Mouse (Mus musculus) adrenal gland, adult (tissue): ENCODE measurements at regions not wholly inside any gene's neighbourhood (a gene's known extent, or its start where the extent isn't known, plus 50 kb on each side); places are given as distances from the start of the nearest gene placed in this dataset.

Experiments used
- DNase-seq, 2 experiments: peaks; one replicate each; pipeline ENCODE4 v3.0.0; 2022 to 2023; ENCODE audit warnings: low spot score in 1 of 2; ENCODE audit not compliant: inconsistent age in 2 of 2

- peak; percentile 3 to 49 for DNase-seq
Measured at GRCm38 (mm10) chr11:92405818-92406217, 692.0 kb upstream of the Car10 start.

DNA sequence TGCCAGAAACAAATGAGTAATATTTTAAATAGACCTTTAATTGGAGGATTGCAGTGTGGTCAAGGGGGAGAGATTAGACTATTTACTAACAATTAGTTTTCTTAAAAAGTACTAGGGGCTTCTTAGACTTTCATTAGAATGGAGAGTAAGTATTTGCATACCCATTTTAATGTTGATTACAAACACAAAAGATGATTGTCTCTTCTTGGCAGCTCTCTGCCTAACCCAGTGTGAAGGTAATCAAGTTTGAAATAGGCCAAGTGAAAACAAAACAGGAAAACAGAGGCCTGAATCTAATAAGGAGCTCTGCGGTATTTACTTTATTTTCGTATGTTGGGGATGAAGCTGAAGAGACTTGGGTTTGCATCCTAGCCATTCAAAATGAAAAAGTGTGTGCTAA lies 646.5 kb upstream of the Car10 start:
- DNase-seq = no peak

- no peak for DNase-seq
Measured at GRCm38 (mm10) chr11:92495291-92495690, 602.5 kb upstream of the Car10 start.
